Mouse (Mus musculus) left cerebral cortex, adult 2 months (tissue): ENCODE measurements around the gene Snrpf. TPM values are rescaled to one million over a fixed set of nuclear protein-coding genes. Genes with fewer than 3 reads are reported as not detected.
A peak's percentile ranks its signal among the peaks of the same experiment; 100 is the strongest.

Experiments
- DNase-seq, 2 experiments: peaks; one replicate each; pipeline ENCODE4 v3.0.0; 2021 to 2022; ENCODE audit warnings: low spot score in 2 of 2, mixed read lengths in 1 of 2; ENCODE audit errors: extremely low spot score in 1 of 2
- H3K27ac ChIP-seq: fragments of 200-600 bp; 2 replicates; pipeline ENCODE4 v1.8.1; 2022
- H3K4me3 ChIP-seq: fragments of 200-600 bp; 2 replicates; pipeline ENCODE4 v1.8.1; 2022
- CTCF ChIP-seq: fragments of 200-600 bp; IDR thresholded peaks from 2 replicates; pipeline ENCODE4 v1.8.1; 2022; ENCODE audit warnings: antibody characterized with exemption, mild to moderate bottlenecking, moderate library complexity
- intact Hi-C: fragments of 180-260 bp; cut with DNase I; formaldehyde crosslinking; loops from one replicate; pipeline ENCODE4 v1.15.1; 2025
- long read RNA-seq, 2 experiments: library from polyadenylated mRNA; stranded (forward); transcript quantifications; one replicate each; pipeline ENCODE4 v2.0.0; 2021; ENCODE audit warnings: borderline mapping rate in 2 of 2
- total RNA-seq, 2 experiments: library from RNA; stranded (reverse); gene quantifications; 2 replicates each; pipeline ENCODE4 v1.2.3; 2021

The Snrpf gene
- total RNA-seq = 10 to 100 TPM; 10.7 to 12.9 TPM
- long read RNA-seq, experiment 1, transcript Snrpf-201 (4 exons, 861 nt) = major isoform, 21 of 28 reads
- long read RNA-seq, experiment 1, partial matches to known transcripts = 6 of 28 reads
- long read RNA-seq, experiment 1, other reads (novel, unspliced or antisense) = 1 of 28 reads
- long read RNA-seq, experiment 2, transcript Snrpf-201 (4 exons, 861 nt) = major isoform, 16 of 20 reads
- long read RNA-seq, experiment 2, partial matches to known transcripts = 3 of 20 reads
- long read RNA-seq, experiment 2, other reads (novel, unspliced or antisense) = 1 of 20 reads

DNA sequence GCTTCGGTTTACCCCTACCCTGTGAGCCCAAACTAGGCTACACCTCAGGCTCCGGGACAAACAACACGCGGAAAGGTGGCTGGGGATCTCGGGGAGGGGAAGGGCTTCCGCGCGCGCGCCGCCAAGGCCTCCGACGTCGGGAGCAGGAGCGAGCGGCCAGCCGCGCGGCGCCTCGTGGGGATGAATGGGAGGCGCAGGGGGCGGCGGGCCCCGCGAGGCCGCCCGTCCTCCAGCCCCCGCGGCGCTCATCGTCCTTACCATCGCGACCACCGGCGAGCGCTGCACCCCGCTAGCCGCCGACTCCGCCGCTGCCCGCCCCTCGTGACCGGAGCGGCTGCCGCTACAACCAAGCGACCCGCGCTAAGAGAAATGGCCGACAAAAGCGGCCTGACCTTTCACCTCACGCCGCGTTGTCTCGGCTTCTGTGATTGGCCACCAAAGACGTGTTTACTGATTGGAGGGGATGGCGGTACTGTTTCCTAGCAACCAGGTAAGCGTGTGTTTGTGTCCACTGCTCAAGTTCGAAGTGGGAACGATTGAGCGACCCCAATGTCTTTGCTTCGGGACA lies at the start of gene Snrpf:
TSS of gene Snrpf (minus strand) at position 426 of the 568 bp plus-strand sequence.
- intact Hi-C loops = no loop called here
- TF ChIP-seq CTCF = no peak

DNA sequence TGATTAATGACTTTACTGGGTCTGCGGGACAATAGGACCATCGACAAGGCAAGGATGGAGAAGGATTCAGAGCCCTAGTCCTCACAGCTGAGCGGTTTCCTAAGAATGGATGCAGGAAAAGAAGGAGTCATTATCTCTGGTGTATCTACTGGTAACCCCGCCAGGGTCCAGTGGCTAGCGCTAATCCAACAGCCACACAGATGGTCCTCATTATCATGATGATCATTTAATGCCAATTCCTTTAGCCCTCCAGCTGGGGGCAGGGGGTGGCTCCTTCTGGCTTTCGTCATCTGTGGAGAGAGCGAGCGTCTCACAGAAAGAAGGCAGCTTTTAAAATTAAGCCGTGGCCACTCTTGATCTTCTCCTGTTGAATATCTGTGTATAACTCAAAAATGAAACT lies 46.4 kb upstream of the Snrpf start:
- no peak for TF ChIP-seq CTCF
- Histone ChIP-seq H3K27ac (no peak overlapping the region), H3K4me3 (no peak overlapping the region)
- intact Hi-C loops = no loop called here
- DNase-seq = no peak

More for the DNA sequence above, at the start of gene Snrpf:
- peak; percentile 90 to 96 for DNase-seq
- Histone ChIP-seq H3K27ac (peak within 1 kb of the TSS; percentile 85), H3K4me3 (peak within 1 kb of the TSS; percentile 78)

DNA sequence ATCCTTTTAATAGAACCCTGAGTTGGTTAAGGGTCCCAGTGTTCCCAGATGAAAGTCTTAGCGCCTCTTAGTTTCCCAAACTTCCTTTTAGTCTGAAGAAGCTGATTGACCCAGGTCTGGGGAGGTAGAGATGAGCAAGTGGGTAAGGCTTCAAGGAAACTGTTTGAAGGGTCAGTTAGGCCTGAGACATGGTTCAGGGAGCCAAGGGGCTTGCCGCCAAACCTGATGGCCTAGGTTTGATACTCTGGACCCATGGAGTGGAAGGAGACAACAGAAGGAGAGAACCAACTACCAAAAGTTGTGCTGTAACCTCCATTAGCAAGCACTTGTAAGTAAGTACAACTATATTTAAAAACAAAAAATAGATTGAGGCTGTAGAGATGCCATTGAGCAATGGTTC lies 44.5 kb upstream of the Snrpf start:
- DNase-seq = no peak
- TF ChIP-seq CTCF = no peak
- no peak overlapping the region for H3K27ac ChIP-seq
- no peak overlapping the region for H3K4me3 ChIP-seq
- intact Hi-C loops = no loop called here

- TF ChIP-seq CTCF = no peak
- DNase-seq = no peak
- H3K4me3 ChIP-seq = no peak overlapping the region
- H3K27ac ChIP-seq = no peak overlapping the region
- intact Hi-C loops = no loop called here
Measured at GRCm38 (mm10) chr10:93633563-93633962, 44.1 kb upstream of the Snrpf start.

DNA sequence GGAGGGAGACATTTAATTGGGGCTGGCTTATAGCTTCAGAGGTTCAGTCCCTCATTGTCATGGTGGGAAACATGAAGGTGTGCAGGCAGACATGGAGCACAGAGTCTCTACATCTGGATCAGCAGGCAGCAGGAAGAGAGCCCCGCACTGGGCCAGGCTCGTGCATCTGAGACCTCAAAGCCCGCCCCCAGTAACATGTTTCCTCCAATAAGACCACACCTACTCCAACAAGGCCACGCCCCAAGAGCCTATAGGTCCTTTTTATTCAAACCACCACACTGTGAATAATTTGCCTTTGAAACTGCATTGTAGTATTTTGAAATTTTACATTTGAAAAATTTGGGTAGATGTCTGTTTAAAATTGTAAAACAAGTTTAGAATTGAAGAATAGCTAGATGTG lies 42.6 kb upstream of the Snrpf start:
- no peak for TF ChIP-seq CTCF
- H3K27ac ChIP-seq = no peak overlapping the region
- no peak for DNase-seq
- intact Hi-C loops = no loop called here
- H3K4me3 ChIP-seq = no peak overlapping the region

DNA sequence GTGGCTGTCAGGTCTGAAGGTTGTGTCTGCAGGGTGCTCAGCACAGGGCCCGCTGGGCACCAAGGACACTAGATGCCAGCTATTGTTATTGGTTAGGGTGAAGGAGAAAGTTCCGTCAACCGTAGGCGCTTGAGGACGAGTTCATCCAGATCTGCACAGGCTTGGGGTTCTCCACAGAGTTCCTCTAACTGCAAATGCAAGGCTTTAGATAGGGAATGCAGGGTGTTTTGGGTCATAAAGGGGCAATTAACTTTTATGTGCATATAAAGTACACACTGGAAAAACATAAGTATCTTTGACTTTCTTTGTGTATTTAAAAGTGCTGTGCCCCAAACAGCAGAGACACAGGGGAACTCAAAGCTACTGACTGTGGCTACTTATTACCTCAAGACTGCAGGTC lies 40.8 kb upstream of the Snrpf start:
- intact Hi-C loops = no loop called here

DNA sequence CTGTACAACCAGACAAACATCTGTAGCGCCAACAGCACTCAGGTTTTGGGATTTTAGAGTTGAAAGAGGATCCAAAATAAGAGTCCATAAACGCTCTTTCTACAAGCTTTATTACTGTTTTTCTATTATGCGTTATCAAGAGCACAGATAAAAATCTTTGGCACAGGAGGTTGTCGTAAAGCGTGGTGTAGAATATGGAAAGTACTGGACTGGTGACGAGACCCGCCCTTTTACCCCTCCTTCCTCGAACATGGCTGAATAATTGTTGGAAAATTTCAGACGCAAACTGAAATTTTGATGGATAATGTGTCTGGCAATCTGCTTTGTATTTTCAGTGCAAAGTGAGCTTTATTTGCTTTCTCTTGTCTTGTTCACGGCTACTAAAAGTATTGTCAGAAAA lies 34.6 kb upstream of the Snrpf start:
- no peak overlapping the region for H3K27ac ChIP-seq
- DNase-seq = no peak
- no peak for TF ChIP-seq CTCF
- intact Hi-C loops = no loop called here
- H3K4me3 ChIP-seq = no peak overlapping the region

More for the DNA sequence above, 40.8 kb upstream of the Snrpf start:
- no peak for TF ChIP-seq CTCF
- Histone ChIP-seq H3K27ac (no peak overlapping the region), H3K4me3 (no peak overlapping the region)
- no peak for DNase-seq

DNA sequence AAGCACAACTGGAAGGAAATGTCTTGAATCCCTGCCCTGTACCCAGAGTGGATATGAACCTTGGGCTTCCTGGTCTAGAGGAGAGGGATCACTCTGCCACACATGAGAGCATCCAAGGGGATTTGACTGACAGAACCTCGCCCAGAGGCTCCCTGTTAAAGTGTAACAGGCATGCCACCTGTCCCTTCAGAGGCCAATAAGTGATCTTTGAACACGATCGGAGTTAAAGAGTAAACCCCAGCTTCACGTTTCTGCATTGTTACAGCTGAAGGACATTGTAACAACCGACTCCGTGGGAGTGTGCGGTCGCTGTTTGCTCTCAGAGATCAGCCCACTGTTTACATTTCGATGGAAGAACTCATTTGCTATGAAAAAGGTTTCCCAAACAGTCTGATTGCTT lies 34.2 kb upstream of the Snrpf start:
- no peak overlapping the region for H3K4me3 ChIP-seq
- intact Hi-C loops = no loop called here
- TF ChIP-seq CTCF = no peak

DNA sequence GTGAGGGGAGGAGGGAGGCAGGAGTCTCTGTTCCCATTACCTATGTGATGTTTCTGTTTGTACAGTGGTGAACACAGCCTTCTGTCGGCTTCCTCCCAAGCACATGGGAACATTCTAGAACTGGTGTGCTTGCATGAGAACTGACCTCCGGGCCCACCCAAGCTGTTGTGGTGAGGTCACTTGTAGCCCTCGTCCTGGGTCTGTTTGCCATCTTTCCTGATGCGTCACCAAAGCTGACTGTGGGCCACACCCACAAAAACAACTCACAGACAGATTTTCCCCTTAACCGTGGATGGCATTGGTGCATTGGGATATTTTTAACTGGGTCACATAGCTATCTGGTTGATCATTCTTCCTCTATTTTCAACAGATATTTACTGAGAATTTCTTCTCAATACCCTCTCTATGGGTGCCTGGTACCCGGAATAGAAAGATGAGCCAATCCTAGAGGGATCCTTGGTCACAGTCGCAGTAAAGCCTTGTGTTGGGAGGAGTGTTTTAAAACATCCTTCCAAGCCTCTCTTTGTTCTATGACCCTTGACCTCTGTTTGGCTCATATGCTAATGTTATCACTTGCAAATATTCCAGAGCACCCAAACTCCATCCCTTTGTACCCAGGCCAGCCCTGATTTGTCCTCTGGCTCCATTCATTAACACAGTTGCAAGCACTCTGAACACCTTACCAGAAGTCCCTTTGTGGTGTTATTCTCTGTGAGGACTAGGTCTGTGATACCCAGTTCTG lies 31.1 kb upstream of the Snrpf start:
- Histone ChIP-seq H3K4me3 (no peak overlapping the region), H3K27ac (no peak overlapping the region)
- intact Hi-C loops = no loop called here
- DNase-seq = no peak
- no peak for TF ChIP-seq CTCF

More for the DNA sequence above, 34.2 kb upstream of the Snrpf start:
- no peak overlapping the region for H3K27ac ChIP-seq
- no peak for DNase-seq

DNA sequence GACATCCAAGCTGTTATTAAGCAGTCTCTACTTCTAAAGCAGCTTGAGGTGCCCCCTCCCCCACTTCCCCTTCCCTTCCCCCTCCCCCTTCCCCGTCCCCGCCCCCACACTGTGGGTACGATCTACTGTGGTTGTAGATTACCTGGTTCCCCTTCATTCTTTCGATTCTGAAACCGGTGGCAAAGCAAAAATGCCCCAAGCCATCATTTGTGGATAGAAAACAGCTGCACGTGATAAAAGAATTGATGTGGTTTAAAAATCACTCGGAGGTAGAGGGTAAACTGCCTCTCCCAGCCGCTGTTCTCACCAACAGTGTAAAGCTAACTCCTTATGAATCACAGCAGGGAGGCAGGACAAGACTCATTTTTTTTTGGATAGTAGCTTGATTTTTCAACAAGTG lies 25.3 kb upstream of the Snrpf start:
- no peak for DNase-seq
- H3K4me3 ChIP-seq = no peak overlapping the region
- no peak overlapping the region for H3K27ac ChIP-seq
- intact Hi-C loops = no loop called here
- no peak for TF ChIP-seq CTCF

DNA sequence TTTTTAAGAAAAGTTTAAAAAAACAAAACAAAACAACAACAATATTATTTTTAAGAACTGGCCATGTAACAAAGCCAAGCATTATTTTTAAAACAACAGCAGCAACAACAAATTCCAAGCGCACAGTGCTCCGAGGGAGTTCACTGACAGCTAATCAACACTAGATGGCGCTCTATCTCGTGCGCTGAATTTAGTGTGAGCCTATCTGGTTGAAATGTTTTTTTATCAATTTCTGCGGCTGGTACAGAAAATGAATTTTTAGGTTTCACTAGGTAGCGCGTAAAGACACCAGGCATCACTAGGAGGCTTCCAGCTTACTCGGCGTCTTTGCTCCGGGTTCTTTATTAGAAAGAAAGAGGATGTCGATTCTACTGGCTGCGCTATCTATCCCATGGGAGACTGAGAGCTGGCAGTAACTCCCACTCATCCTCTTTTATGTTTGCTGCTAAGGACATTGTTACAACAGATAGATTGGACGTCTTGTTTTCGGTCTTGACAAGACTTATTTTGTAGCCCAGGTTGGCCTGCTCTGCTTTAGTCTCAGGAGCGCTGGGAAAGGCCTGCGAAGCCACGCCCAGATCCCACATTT lies 22.0 kb upstream of the Snrpf start:
- peak in 1 of 2 experiments; percentile 42 for DNase-seq
- no peak overlapping the region for H3K4me3 ChIP-seq
- TF ChIP-seq CTCF = peak; percentile 90
- no peak overlapping the region for H3K27ac ChIP-seq
- intact Hi-C loops = loop anchor here (1.0 kb wide), 2 partner anchors 166 to 202 kb away; no protein-coding TSS in a partner anchor

- intact Hi-C loops = loop anchor here (1.0 kb wide), 2 partner anchors 166 to 202 kb away; no protein-coding TSS in a partner anchor
- Histone ChIP-seq H3K4me3 (no peak overlapping the region), H3K27ac (no peak overlapping the region)
- TF ChIP-seq CTCF = no peak
- DNase-seq = no peak
Measured at GRCm38 (mm10) chr10:93610896-93611295, 21.4 kb upstream of the Snrpf start.
